Mouse (Mus musculus): ENCODE data around the gene Gabarapl2. TPM values are rescaled to one million over a fixed set of nuclear protein-coding genes. Genes with fewer than 3 reads are reported as not detected.

The Gabarapl2 gene
- polyA plus RNA-seq, 1 experiment from 2014 or later: 213 TPM

- H3K27me3 ChIP-seq (ENCODE audit: control insufficient read depth, insufficient read depth, low read length): no peaks in the 10 kb centered on the region
- ATAC-seq (ENCODE audit: insufficient number of reproducible peaks, insufficient read depth, low FRiP score, low read depth): no peak
- peak overlapping the region in 1 of 2 experiments; percentile 79; a peak in 2 of 4 replicates for H3K4me3 ChIP-seq (ENCODE audit: control insufficient read depth in 1 of 2, insufficient read depth in 1 of 2, low read depth in 1 of 2, low read length in 2 of 2)
- WGBS: 60% methylated on average over 8 of the region's 8 CpGs
- peaks cover 0 to 6% of the 10 kb centered on the region in 2 experiments; a peak in 2 of 4 replicates for H3K4me1 ChIP-seq (ENCODE audit: control insufficient read depth in 2 of 2, insufficient read depth in 2 of 2, low read length in 2 of 2)
- no peak overlapping the region for H3K27ac ChIP-seq (replicated peaks in 1 of 2; ENCODE audit: control insufficient read depth in 1 of 2, insufficient read depth in 1 of 2, low read depth in 2 of 2, low read length in 2 of 2)
- H3K4me2 ChIP-seq (ENCODE audit: low read length): peak overlapping the region; percentile 90
- H3K36me3 ChIP-seq (ENCODE audit: control insufficient read depth, insufficient read depth, low read length): peaks cover 63% of the 10 kb centered on the region
- H3K9me3 ChIP-seq (ENCODE audit: control insufficient read depth, low read length): no peaks in the 10 kb centered on the region
- peak overlapping the region; percentile 86 for H3K9ac ChIP-seq (ENCODE audit: low read length)
These were observed 50.8 kb downstream of the Gabarapl2 start for GRCm38 (mm10) chr8:111991278-111991677.

GRCm38 (mm10) chr8:111992013-111992702 is 51.7 kb downstream of the Gabarapl2 start, which contains the start of gene Adat1:
Adat1 (minus strand) TSS chr8:111992302.
- peak; percentile 87; the same call in 1 of the 2 replicates for ATAC-seq (ENCODE audit: insufficient number of reproducible peaks, insufficient read depth, low FRiP score, low read depth)
- Histone ChIP-seq H3K4me1 (ENCODE audit: control insufficient read depth in 2 of 2, insufficient read depth in 2 of 2, low read length in 2 of 2) (peaks cover 0 to 6% of the 10 kb centered on the region in 2 experiments; a peak in 2 of 4 replicates), H3K9ac (ENCODE audit: low read length) (peak within 1 kb of the TSS; percentile 86), H3K27me3 (ENCODE audit: control insufficient read depth, insufficient read depth, low read length) (no peaks in the 10 kb centered on the region), H3K4me2 (ENCODE audit: low read length) (peak within 1 kb of the TSS; percentile 90), H3K36me3 (ENCODE audit: control insufficient read depth, insufficient read depth, low read length) (peaks cover 68% of the 10 kb centered on the region), H3K9me3 (ENCODE audit: control insufficient read depth, low read length) (no peaks in the 10 kb centered on the region), H3K4me3 (ENCODE audit: control insufficient read depth in 1 of 2, insufficient read depth in 1 of 2, low read depth in 1 of 2, low read length in 2 of 2) (peak within 1 kb of the TSS; percentile 79 to 98), H3K27ac (replicated peaks in 1 of 2; ENCODE audit: control insufficient read depth in 1 of 2, insufficient read depth in 1 of 2, low read depth in 2 of 2, low read length in 2 of 2) (no peak within 1 kb of the TSS)
- 3% methylated on average over 33 of the region's 33 CpGs for WGBS

GRCm38 (mm10) chr8:111992703-111993039 is 52.2 kb downstream of the Gabarapl2 start:
- Histone ChIP-seq H3K27me3 (ENCODE audit: control insufficient read depth, insufficient read depth, low read length) (no peaks in the 10 kb centered on the region), H3K9ac (ENCODE audit: low read length) (no peak overlapping the region; the same call in 1 of the 2 replicates), H3K27ac (replicated peaks in 1 of 2; ENCODE audit: control insufficient read depth in 1 of 2, insufficient read depth in 1 of 2, low read depth in 2 of 2, low read length in 2 of 2) (no peak overlapping the region), H3K36me3 (ENCODE audit: control insufficient read depth, insufficient read depth, low read length) (peaks cover 68% of the 10 kb centered on the region), H3K4me3 (ENCODE audit: control insufficient read depth in 1 of 2, insufficient read depth in 1 of 2, low read depth in 1 of 2, low read length in 2 of 2) (peak overlapping the region in 1 of 2 experiments; percentile 79; a peak in 2 of 4 replicates), H3K4me2 (ENCODE audit: low read length) (peak overlapping the region; percentile 90), H3K9me3 (ENCODE audit: control insufficient read depth, low read length) (no peaks in the 10 kb centered on the region), H3K4me1 (ENCODE audit: control insufficient read depth in 2 of 2, insufficient read depth in 2 of 2, low read length in 2 of 2) (peaks cover 0 to 6% of the 10 kb centered on the region in 2 experiments; a peak in 2 of 4 replicates)
- ATAC-seq (ENCODE audit: insufficient number of reproducible peaks, insufficient read depth, low FRiP score, low read depth): no peak
- WGBS: 64% methylated on average over 3 of the region's 3 CpGs

Other genes with a start within 250 kb of the Gabarapl2 start
- not detected in 2 replicates for gene Ctrb1, start 249.7 kb upstream of the Gabarapl2 start, polyA plus RNA-seq (2014; fragmentation: Nextera tagmentation; extraction: Ambion mirVana)
- gene Bcar1, start 196.9 kb upstream of the Gabarapl2 start, polyA plus RNA-seq (2014; fragmentation: Nextera tagmentation; extraction: Ambion mirVana): 49.5 and 50.8 TPM in 2 replicates
- gene Cfdp1, start 86.4 kb upstream of the Gabarapl2 start, polyA plus RNA-seq (2014; fragmentation: Nextera tagmentation; extraction: Ambion mirVana): 110 TPM in 2 replicates
- gene Tmem170, start 64.0 kb upstream of the Gabarapl2 start, polyA plus RNA-seq (2014; fragmentation: Nextera tagmentation; extraction: Ambion mirVana): 4.3 and 4.5 TPM in 2 replicates
- gene Chst5, start 30.3 kb upstream of the Gabarapl2 start, polyA plus RNA-seq (2014; fragmentation: Nextera tagmentation; extraction: Ambion mirVana): 0.12 TPM in 1 of 2 replicates, not detected in the other
- gene Tmem231, start 6.8 kb upstream of the Gabarapl2 start, polyA plus RNA-seq (2014; fragmentation: Nextera tagmentation; extraction: Ambion mirVana): 4.1 and 4.3 TPM in 2 replicates
- 5.2 and 5.6 TPM in 2 replicates for gene Adat1, start 51.6 kb downstream of the Gabarapl2 start, polyA plus RNA-seq (2014; fragmentation: Nextera tagmentation; extraction: Ambion mirVana)
- gene Kars, start 70.6 kb downstream of the Gabarapl2 start, polyA plus RNA-seq (2014; fragmentation: Nextera tagmentation; extraction: Ambion mirVana): 131 and 142 TPM in 2 replicates
- 18.8 and 19.8 TPM in 2 replicates for gene Terf2ip, start 70.7 kb downstream of the Gabarapl2 start, polyA plus RNA-seq (2014; fragmentation: Nextera tagmentation; extraction: Ambion mirVana)
- gene Gm6793, start 74.3 kb downstream of the Gabarapl2 start, polyA plus RNA-seq (2014; fragmentation: Nextera tagmentation; extraction: Ambion mirVana): 0.50 and 0.59 TPM in 2 replicates